Mouse (Mus musculus): ENCODE measurements around the gene Slc27a2.
A peak's percentile ranks its signal among the peaks of the same experiment; 100 is the strongest.

The Slc27a2 gene

GRCm38 (mm10) chr2:126553291-126553639 lies 1.1 kb downstream of the Slc27a2 start:
- DNase-seq (ENCODE audit: low spot score), result no peak

- DNase-seq (ENCODE audit: low spot score), result no peak
Observed at GRCm38 (mm10) chr2:126555533-126555932, 3.3 kb downstream of the Slc27a2 start.

- DNase-seq (ENCODE audit: low spot score), result no peak
Observed at GRCm38 (mm10) chr2:126560094-126560493, 7.9 kb downstream of the Slc27a2 start.

DNA sequence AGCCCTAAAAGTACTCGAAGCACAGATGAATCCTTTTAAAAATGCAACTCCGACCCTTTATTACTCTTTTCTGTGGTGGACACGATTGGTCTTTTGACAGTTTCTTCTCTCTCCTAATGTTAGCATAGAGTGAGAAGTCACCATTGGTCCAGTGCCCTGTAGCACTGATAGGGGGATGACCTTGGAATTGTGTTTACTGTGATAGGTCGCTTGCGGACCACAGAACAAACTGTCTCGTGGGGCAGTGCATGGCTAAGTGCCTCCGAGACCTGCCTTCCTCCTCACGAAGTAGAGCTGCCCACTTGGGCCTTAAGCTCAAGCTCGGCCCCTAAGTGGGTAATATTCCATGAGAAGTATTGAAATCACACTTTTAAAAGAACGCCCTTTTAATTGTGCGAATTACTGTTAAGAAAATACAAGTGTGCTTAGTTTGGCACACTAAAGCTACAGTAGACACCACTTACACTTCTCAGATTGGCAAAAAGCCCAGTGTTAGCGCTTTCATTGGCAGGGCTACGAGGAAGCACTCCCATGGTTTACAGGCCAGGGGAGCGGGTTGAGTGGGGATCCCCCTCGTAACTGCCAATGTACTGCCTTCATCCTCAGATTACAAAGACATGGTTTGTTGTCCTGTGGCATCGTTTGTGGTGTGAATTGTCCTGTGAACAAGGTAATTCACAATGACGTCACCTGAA lies 11.4 kb downstream of the Slc27a2 start:
- DNase-seq (ENCODE audit: low spot score), result peak; percentile 26

GRCm38 (mm10) chr2:126572163-126572562 lies 20.0 kb downstream of the Slc27a2 start:
- DNase-seq (ENCODE audit: low spot score), result no peak

GRCm38 (mm10) chr2:126572747-126573146 lies 20.5 kb downstream of the Slc27a2 start:
- DNase-seq (ENCODE audit: low spot score), result no peak

- no peak for DNase-seq (ENCODE audit: low spot score)
Observed at GRCm38 (mm10) chr2:126575391-126576176, 23.4 kb downstream of the Slc27a2 start.

GRCm38 (mm10) chr2:126577362-126577761 lies 25.2 kb downstream of the Slc27a2 start:
- DNase-seq (ENCODE audit: low spot score), result no peak

DNA sequence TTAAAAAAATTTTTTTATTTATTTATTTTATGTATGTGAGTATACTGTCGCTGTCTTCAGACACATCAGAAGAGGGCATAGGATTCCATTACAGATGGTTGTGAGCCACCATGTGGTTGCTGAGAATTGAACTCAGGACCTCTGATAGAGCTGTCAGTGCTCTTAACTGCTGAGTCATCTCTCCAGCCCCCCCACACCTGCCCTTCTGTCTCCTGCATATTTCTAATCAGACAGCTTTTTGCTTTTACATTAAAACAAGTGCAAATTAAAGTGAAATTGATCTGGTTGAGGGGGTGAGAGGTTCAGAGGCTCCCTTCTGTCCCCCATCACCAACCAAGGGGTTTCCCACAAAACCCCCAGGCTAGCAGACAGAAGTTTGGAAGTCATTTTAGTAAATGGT lies 27.1 kb downstream of the Slc27a2 start:
- no peak for DNase-seq (ENCODE audit: low spot score)

- DNase-seq (ENCODE audit: low spot score), result no peak
Observed at GRCm38 (mm10) chr2:126583960-126584359, 31.8 kb downstream of the Slc27a2 start.

GRCm38 (mm10) chr2:126584621-126585369 lies 32.6 kb downstream of the Slc27a2 start:
- no peak for DNase-seq (ENCODE audit: low spot score)

DNA sequence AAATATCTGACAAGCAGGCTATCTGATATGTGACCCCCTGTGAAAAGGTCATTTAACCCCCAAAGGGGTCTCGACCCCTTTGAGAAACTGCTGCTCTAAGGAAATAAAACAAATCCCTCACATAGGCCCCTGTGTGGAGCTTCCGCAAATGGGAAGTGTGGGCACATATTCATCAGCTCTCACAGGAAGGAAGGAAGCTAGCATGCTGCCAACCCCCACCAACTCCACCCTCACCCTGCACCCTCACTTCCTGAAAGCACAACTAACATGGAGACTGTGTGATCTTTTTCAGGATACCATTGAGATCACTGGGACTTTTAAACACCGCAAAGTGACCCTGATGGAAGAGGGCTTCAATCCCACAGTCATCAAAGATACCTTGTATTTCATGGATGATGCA lies 35.3 kb downstream of the Slc27a2 start:
- no peak for DNase-seq (ENCODE audit: low spot score)

GRCm38 (mm10) chr2:126591304-126591703 lies 39.1 kb downstream of the Slc27a2 start:
- no peak for DNase-seq (ENCODE audit: low spot score)

DNA sequence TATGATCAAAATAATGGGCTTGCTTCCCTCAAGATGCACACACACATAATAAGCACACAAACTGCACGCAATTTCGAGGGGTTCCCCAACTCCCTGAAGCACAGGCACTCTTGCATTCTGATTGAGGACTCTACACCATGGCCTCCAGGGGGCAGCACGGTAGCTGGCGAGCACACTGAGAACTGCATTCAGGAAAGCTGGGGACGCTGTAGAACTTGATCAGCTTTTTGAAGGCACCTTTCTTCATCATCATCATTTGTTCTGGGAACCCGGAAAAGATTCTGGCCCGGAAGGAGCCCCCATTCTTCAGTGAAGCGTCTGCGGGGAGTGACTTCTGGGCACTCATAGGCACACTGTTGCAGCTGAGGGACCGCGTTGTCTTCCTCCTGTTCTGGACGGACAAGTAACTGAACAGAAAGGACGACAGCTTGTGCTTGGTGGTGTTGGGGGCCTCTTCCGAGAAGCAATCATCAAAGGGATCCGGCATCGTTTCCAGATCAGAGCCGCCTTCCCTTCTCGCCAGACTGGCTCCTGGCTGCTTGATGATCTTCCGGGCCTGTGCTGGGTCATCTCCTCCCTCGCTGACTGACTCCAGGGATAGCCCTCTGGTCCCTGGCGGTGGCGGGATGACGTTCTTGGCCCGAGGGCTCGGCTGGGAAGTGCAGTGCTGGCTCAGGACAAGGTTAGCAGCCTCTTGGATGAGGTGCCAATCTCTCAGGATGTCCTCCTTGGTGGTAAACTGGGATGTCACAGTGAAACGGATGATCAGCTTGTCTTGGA lies 41.8 kb downstream of the Slc27a2 start:
- peak; percentile 69 for DNase-seq (ENCODE audit: low spot score)

- no peak for DNase-seq (ENCODE audit: low spot score)
Observed at GRCm38 (mm10) chr2:126596347-126597072, 44.3 kb downstream of the Slc27a2 start.

DNA sequence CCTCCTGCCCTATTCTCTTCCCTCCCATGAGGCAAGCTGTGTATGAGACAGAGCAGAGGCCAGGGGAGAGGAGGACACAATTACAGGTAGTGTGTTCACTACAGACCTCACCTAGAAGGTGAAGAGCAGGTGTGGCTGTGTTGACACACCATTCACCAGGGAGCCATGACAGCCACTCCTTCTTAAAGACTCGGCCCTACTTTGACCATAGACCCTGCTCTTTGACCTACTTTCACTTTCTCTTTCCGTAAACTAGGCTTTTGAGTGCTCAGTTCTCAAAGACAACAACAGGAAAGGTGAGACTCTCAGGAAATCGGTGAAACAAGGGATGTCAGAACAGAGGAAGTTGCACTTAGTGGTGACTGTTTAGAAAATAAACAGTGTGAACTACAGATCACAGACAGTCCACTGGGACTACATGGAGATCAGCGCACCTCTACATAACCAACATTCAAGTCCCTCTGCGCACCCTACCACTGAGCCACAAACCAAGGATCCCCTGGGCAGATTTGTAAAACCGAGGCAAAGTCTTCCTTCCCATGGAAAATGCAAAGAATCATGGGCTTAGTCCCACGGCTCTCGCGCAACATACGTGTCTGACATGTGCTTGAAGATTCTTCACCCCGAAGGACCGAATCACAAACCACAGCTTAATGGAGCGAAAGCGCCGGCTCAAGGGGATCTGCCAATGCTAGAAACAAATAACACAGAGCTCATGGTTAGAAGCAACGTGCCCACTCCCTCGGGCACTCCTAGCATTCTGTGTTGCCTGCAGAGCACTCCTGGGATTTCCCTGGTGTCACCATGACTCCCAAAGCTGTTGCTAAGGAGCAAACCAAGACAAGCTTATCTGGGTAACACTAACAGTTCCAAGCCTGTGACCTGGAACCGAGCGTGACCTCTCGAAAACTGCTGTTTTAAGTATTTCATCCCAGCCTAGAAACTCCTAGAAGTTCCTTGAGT lies 45.4 kb downstream of the Slc27a2 start:
- DNase-seq (ENCODE audit: low spot score), result no peak

GRCm38 (mm10) chr2:126598359-126598758 lies 46.2 kb downstream of the Slc27a2 start:
- DNase-seq (ENCODE audit: low spot score), result no peak

- DNase-seq (ENCODE audit: low spot score), result no peak
Observed at GRCm38 (mm10) chr2:126599005-126599404, 46.8 kb downstream of the Slc27a2 start.

GRCm38 (mm10) chr2:126600533-126600932 lies 48.3 kb downstream of the Slc27a2 start:
- DNase-seq (ENCODE audit: low spot score), result no peak

GRCm38 (mm10) chr2:126601918-126602600 lies 49.9 kb downstream of the Slc27a2 start:
- DNase-seq (ENCODE audit: low spot score), result no peak
